Mouse (Mus musculus) liver, adult 2 months (tissue): ENCODE data around the gene Mta1. TPM values are rescaled to one million over a fixed set of nuclear protein-coding genes. Genes with fewer than 3 reads are reported as not detected.

ENCODE experiments used
- DNase-seq: peaks from one replicate; pipeline ENCODE4 v3.0.0-alpha.2; 2011; ENCODE audit warnings: low read depth, low spot score; ENCODE audit errors: extremely low read depth
- H3K27ac ChIP-seq: fragments of 200-500 bp; replicated peaks from 2 replicates; pipeline ENCODE4 v1.5.1; 2012; ENCODE audit warnings: low read depth, mild to moderate bottlenecking, control low read depth, inconsistent platforms, low read length; ENCODE audit not compliant: insufficient read depth
- H3K27me3 ChIP-seq: fragments of 200-500 bp; 2 replicates; pipeline ENCODE4 v1.6.1; 2012; ENCODE audit warnings: mild to moderate bottlenecking, moderate library complexity, low read length, inconsistent platforms; ENCODE audit not compliant: control insufficient read depth, insufficient read depth
- H3K36me3 ChIP-seq: fragments of 200-500 bp; 2 replicates; pipeline ENCODE4 v1.6.1; 2012; ENCODE audit warnings: low read length, inconsistent platforms; ENCODE audit not compliant: control insufficient read depth, insufficient read depth
- H3K4me1 ChIP-seq: fragments of 200-500 bp; 2 replicates; pipeline ENCODE4 v1.6.1; 2011; ENCODE audit warnings: low read length; ENCODE audit not compliant: control insufficient read depth, insufficient read depth
- H3K4me3 ChIP-seq: fragments of 200-500 bp; 2 replicates; pipeline ENCODE4 v1.5.1; 2011; ENCODE audit warnings: low read depth, mild to moderate bottlenecking, control low read depth, low read length, moderate library complexity; ENCODE audit not compliant: insufficient read depth
- H3K79me2 ChIP-seq: fragments of 200-500 bp; 2 replicates; pipeline ENCODE4 v1.6.1; 2012; ENCODE audit warnings: inconsistent platforms, mild to moderate bottlenecking, low read length, moderate library complexity; ENCODE audit not compliant: control insufficient read depth, insufficient read depth
- H3K9ac ChIP-seq: fragments of 200-500 bp; 2 replicates; pipeline ENCODE4 v1.6.1; 2012; ENCODE audit warnings: low read depth, mild to moderate bottlenecking, control low read depth, inconsistent platforms, low read length
- CTCF ChIP-seq: fragments of 200-500 bp; IDR thresholded peaks from 2 replicates; pipeline ENCODE4 v1.5.1; 2011; ENCODE audit warnings: low read depth, low read length, control low read depth
- POLR2A ChIP-seq: fragments of 200-500 bp; IDR thresholded peaks from 2 replicates; pipeline ENCODE4 v1.6.1; 2011; ENCODE audit warnings: low read length, control low read depth; ENCODE audit not compliant: insufficient read depth; ENCODE audit errors: extremely low read depth
- WGBS: fragments of 180-500 bp; shearing (Covaris S2); methylation state at CpG from one replicate; pipeline ENCODE4 v1.1.7; 2018; 5-methylcytosine and 5-hydroxymethylcytosine counted together
- polyA plus RNA-seq: library from polyadenylated mRNA; depleted of rRNA; stranded (reverse); fragments of >200 nt; gene quantifications from 2 replicates; pipeline ENCODE4 v1.2.3, GENCODE M21; 2012
- total RNA-seq: library from RNA; depleted of rRNA; stranded (reverse); fragments of >200 nt; gene quantifications from 2 replicates; pipeline ENCODE4 v1.2.3, GENCODE M21; 2014

Mta1 gene
- total and polyA plus RNA-seq, 2 experiments = 6.0 to 31.7 TPM

- 84% methylated on average over 16 of the region's 16 CpGs for WGBS
- Histone ChIP-seq H3K4me1 (peaks cover 4% of the 10 kb centered on the region), H3K9ac (no peak overlapping the region), H3K79me2 (peaks cover 9% of the 10 kb centered on the region), H3K4me3 (no peak overlapping the region), H3K27ac (no peak overlapping the region), H3K27me3 (no peaks in the 10 kb centered on the region), H3K36me3 (no peaks in the 10 kb centered on the region)
- TF ChIP-seq POLR2A = no peak
- no peak for TF ChIP-seq CTCF
- no peak for DNase-seq
Observed at GRCm38 (mm10) chr12:113114856-113115538, 16.9 kb downstream of the Mta1 start.

- Histone ChIP-seq H3K36me3 (peaks cover 8% of the 10 kb centered on the region; the same call in 1 of the 2 replicates), H3K27ac (no peak overlapping the region), H3K79me2 (no peaks in the 10 kb centered on the region), H3K4me3 (no peak overlapping the region), H3K27me3 (no peaks in the 10 kb centered on the region), H3K9ac (no peak overlapping the region), H3K4me1 (no peaks in the 10 kb centered on the region)
- no peak for TF ChIP-seq POLR2A
- peak; percentile 77 for TF ChIP-seq CTCF
- peak; percentile 47 for DNase-seq
- WGBS = 85% methylated on average over 20 of the region's 20 CpGs
Observed at GRCm38 (mm10) chr12:113119516-113120410, 21.7 kb downstream of the Mta1 start.

GRCm38 (mm10) chr12:113124726-113125125, 26.6 kb downstream of the Mta1 start:
- TF ChIP-seq CTCF = no peak
- no peak for TF ChIP-seq POLR2A

GRCm38 (mm10) chr12:113130732-113131131, 32.7 kb downstream of the Mta1 start:
- WGBS = 95% methylated on average over 8 of the region's 8 CpGs

More at GRCm38 (mm10) chr12:113124726-113125125, 26.6 kb downstream of the Mta1 start:
- Histone ChIP-seq H3K4me1 (no peaks in the 10 kb centered on the region), H3K4me3 (no peak overlapping the region), H3K79me2 (no peaks in the 10 kb centered on the region), H3K9ac (no peak overlapping the region), H3K27ac (no peak overlapping the region), H3K36me3 (peaks cover 14% of the 10 kb centered on the region; the same call in 1 of the 2 replicates), H3K27me3 (no peaks in the 10 kb centered on the region)
- 82% methylated on average over 6 of the region's 6 CpGs for WGBS
- no peak for DNase-seq

GRCm38 (mm10) chr12:113131601-113132000, 33.5 kb downstream of the Mta1 start:
- H3K4me3 ChIP-seq = no peak overlapping the region
- DNase-seq = no peak
- no peak for TF ChIP-seq POLR2A
- no peak for TF ChIP-seq CTCF

More at GRCm38 (mm10) chr12:113130732-113131131, 32.7 kb downstream of the Mta1 start:
- H3K36me3 ChIP-seq = peaks cover 8% of the 10 kb centered on the region; the same call in 1 of the 2 replicates
- H3K27ac ChIP-seq = no peak overlapping the region
- H3K9ac ChIP-seq = no peak overlapping the region
- no peak overlapping the region for H3K4me3 ChIP-seq
- H3K27me3 ChIP-seq = no peaks in the 10 kb centered on the region
- no peak for TF ChIP-seq POLR2A
- TF ChIP-seq CTCF = no peak
- no peak for DNase-seq
- H3K79me2 ChIP-seq = no peaks in the 10 kb centered on the region
- no peaks in the 10 kb centered on the region for H3K4me1 ChIP-seq

More at GRCm38 (mm10) chr12:113131601-113132000, 33.5 kb downstream of the Mta1 start:
- no peak overlapping the region for H3K27ac ChIP-seq
- H3K36me3 ChIP-seq = peaks cover 10% of the 10 kb centered on the region; the same call in 1 of the 2 replicates
- no peaks in the 10 kb centered on the region for H3K4me1 ChIP-seq
- no peaks in the 10 kb centered on the region for H3K27me3 ChIP-seq
- H3K79me2 ChIP-seq = no peaks in the 10 kb centered on the region
- 98% methylated on average over 14 of the region's 14 CpGs for WGBS
- no peak overlapping the region for H3K9ac ChIP-seq
